Mouse (Mus musculus) testis, adult 2 months (tissue): ENCODE results near the gene Atxn1. TPM values are rescaled to one million over a fixed set of nuclear protein-coding genes. Genes with fewer than 3 reads are reported as not detected.

Source experiments
- H3K27ac ChIP-seq: fragments of 200-500 bp; 2 replicates; pipeline ENCODE4 v1.5.1; 2012; ENCODE audit warnings: low read depth, low read length; ENCODE audit not compliant: control insufficient read depth, insufficient read depth
- H3K27me3 ChIP-seq: fragments of 200-500 bp; 2 replicates; pipeline ENCODE4 v1.6.1; 2012; ENCODE audit warnings: mild to moderate bottlenecking, low read length, moderate library complexity; ENCODE audit not compliant: control insufficient read depth, insufficient read depth
- H3K36me3 ChIP-seq: fragments of 200-500 bp; 2 replicates; pipeline ENCODE4 v1.6.1; 2012; ENCODE audit warnings: mild to moderate bottlenecking, low read length; ENCODE audit not compliant: control insufficient read depth, insufficient read depth
- H3K4me1 ChIP-seq: fragments of 200-500 bp; 2 replicates; pipeline ENCODE4 v1.6.1; 2012; ENCODE audit warnings: low read length; ENCODE audit not compliant: control insufficient read depth, insufficient read depth
- H3K4me3 ChIP-seq: fragments of 200-500 bp; 2 replicates; pipeline ENCODE4 v1.5.1; 2012; ENCODE audit warnings: low read depth, mild to moderate bottlenecking, low read length, moderate library complexity, mixed read lengths; ENCODE audit not compliant: control insufficient read depth
- CTCF ChIP-seq: fragments of 200-500 bp; IDR thresholded peaks from 2 replicates; pipeline ENCODE4 v1.5.1; 2012; ENCODE audit warnings: low read depth, mild to moderate bottlenecking, inconsistent platforms, low read length, moderate library complexity; ENCODE audit not compliant: control insufficient read depth, insufficient read depth, insufficient replicate concordance
- POLR2A ChIP-seq: fragments of 200-500 bp; IDR thresholded peaks from 2 replicates; pipeline ENCODE4 v1.6.1; 2012; ENCODE audit warnings: low read depth, mild to moderate bottlenecking, inconsistent platforms, low read length, moderate library complexity; ENCODE audit not compliant: control insufficient read depth
- polyA plus RNA-seq: library from polyadenylated mRNA; depleted of rRNA; stranded (reverse); fragments of >200 nt; gene quantifications from 2 replicates; pipeline ENCODE4 v1.2.3, GENCODE M21; 2012

Gene Atxn1
- polyA plus RNA-seq, 1 experiment: 3.2 TPM

GRCm38 (mm10) chr13:45511706-45512435, 452.9 kb downstream of the Atxn1 start:
- Histone ChIP-seq H3K4me1 (peaks cover 20% of the 10 kb centered on the region), H3K27me3 (no peaks in the 10 kb centered on the region), H3K4me3 (no peak overlapping the region), H3K27ac (no peak overlapping the region), H3K36me3 (no peaks in the 10 kb centered on the region)
- no peak for TF ChIP-seq POLR2A

GRCm38 (mm10) chr13:45509366-45509765, 455.4 kb downstream of the Atxn1 start:
- H3K36me3 ChIP-seq: no peaks in the 10 kb centered on the region
- no peaks in the 10 kb centered on the region for H3K27me3 ChIP-seq
- TF ChIP-seq CTCF (no peak), POLR2A (no peak)
- no peak overlapping the region for H3K4me3 ChIP-seq
- peaks cover 11% of the 10 kb centered on the region for H3K4me1 ChIP-seq
- H3K27ac ChIP-seq: no peak overlapping the region

- no peak for TF ChIP-seq CTCF
- peaks cover 11% of the 10 kb centered on the region for H3K4me1 ChIP-seq
- H3K4me3 ChIP-seq: peak overlapping the region; percentile 41
- H3K36me3 ChIP-seq: no peaks in the 10 kb centered on the region
- no peak overlapping the region for H3K27ac ChIP-seq
- no peaks in the 10 kb centered on the region for H3K27me3 ChIP-seq
These were observed 456.3 kb downstream of the Atxn1 start for GRCm38 (mm10) chr13:45508495-45508894.

GRCm38 (mm10) chr13:45507274-45508229, 457.3 kb downstream of the Atxn1 start, which contains the start of gene Gmpr:
TSS of gene Gmpr (plus strand) at chr13:45507444.
- TF ChIP-seq POLR2A (no peak), CTCF (no peak)
- Histone ChIP-seq H3K36me3 (no peaks in the 10 kb centered on the region), H3K27me3 (no peaks in the 10 kb centered on the region), H3K4me1 (peaks cover 11% of the 10 kb centered on the region), H3K27ac (peak within 1 kb of the TSS; percentile 64; the same call in 1 of the 2 replicates), H3K4me3 (peak within 1 kb of the TSS; percentile 83)

GRCm38 (mm10) chr13:45505546-45505945, 459.3 kb downstream of the Atxn1 start:
- Histone ChIP-seq H3K27ac (no peak overlapping the region), H3K27me3 (no peaks in the 10 kb centered on the region), H3K4me1 (peaks cover 11% of the 10 kb centered on the region), H3K36me3 (no peaks in the 10 kb centered on the region), H3K4me3 (no peak overlapping the region)
- no peak for TF ChIP-seq CTCF
- TF ChIP-seq POLR2A: no peak

GRCm38 (mm10) chr13:45502791-45503190, 462.0 kb downstream of the Atxn1 start:
- H3K36me3 ChIP-seq: no peaks in the 10 kb centered on the region
- H3K4me1 ChIP-seq: peaks cover 6% of the 10 kb centered on the region
- H3K27me3 ChIP-seq: no peaks in the 10 kb centered on the region
- TF ChIP-seq CTCF (no peak), POLR2A (no peak)
- no peak overlapping the region for H3K27ac ChIP-seq
- H3K4me3 ChIP-seq: no peak overlapping the region

- no peaks in the 10 kb centered on the region for H3K4me1 ChIP-seq
- H3K27me3 ChIP-seq: no peaks in the 10 kb centered on the region
- TF ChIP-seq POLR2A (no peak), CTCF (no peak)
- H3K4me3 ChIP-seq: no peak overlapping the region
- H3K27ac ChIP-seq: no peak overlapping the region
- no peaks in the 10 kb centered on the region for H3K36me3 ChIP-seq
These were observed 464.9 kb downstream of the Atxn1 start for GRCm38 (mm10) chr13:45499906-45500305.
